Mouse (Mus musculus): Measurements from ENCODE around the gene Cbwd1.

- no peak for TF ChIP-seq POLR2A (IDR thresholded peaks at IDR 0.05; ENCODE audit: insufficient read depth, low read depth, low read length)
- TF ChIP-seq CTCF (IDR thresholded peaks at IDR 0.05), result no peak
- TF ChIP-seq EP300 (IDR thresholded peaks at IDR 0.05; ENCODE audit: insufficient read depth, low read depth, low read length), result no peak
These were observed 37.2 kb upstream of the Cbwd1 start for GRCm38 (mm10) chr19:24998561-24998960.

All from heart, adult 2 months (tissue).